Mouse (Mus musculus) olfactory bulb, adult 2 months (tissue): Measurements from ENCODE around the gene Bex6.

Experiments used
- CTCF ChIP-seq: fragments of 200-500 bp; IDR thresholded peaks from 2 replicates; pipeline ENCODE4 v1.5.1; 2012; ENCODE audit warnings: low read depth, mild to moderate bottlenecking, low read length, moderate library complexity; ENCODE audit not compliant: insufficient read depth
- POLR2A ChIP-seq: fragments of 200-500 bp; IDR thresholded peaks from 2 replicates; pipeline ENCODE4 v1.6.1; 2012; ENCODE audit warnings: mild to moderate bottlenecking, low read depth, low read length, moderate library complexity; ENCODE audit not compliant: insufficient read depth

- TF ChIP-seq POLR2A (no peak), CTCF (no peak)
Measured at GRCm38 (mm10) chr16:32138954-32139353, 40.7 kb upstream of the Bex6 start.
